Mouse (Mus musculus) adipose tissue, adult 10 weeks (tissue): Measurements from ENCODE around the gene Tlr4. TPM values are rescaled to one million over a fixed set of nuclear protein-coding genes. Genes with fewer than 3 reads are reported as not detected.

Experiments
- polyA plus RNA-seq: library from polyadenylated mRNA; stranded (reverse); fragments of 350-450 nt; fragmentation: Illumina TruSeq; extraction: RNeasy Lipid Tissue Mini Kit (QIAGEN cat#74804); gene quantifications from one replicate; pipeline ENCODE4 v1.2.3, GENCODE M21; 2014; ENCODE audit warnings: low read depth, low replicate concordance

Tlr4 gene
- 6.8 TPM for polyA plus RNA-seq

DNA sequence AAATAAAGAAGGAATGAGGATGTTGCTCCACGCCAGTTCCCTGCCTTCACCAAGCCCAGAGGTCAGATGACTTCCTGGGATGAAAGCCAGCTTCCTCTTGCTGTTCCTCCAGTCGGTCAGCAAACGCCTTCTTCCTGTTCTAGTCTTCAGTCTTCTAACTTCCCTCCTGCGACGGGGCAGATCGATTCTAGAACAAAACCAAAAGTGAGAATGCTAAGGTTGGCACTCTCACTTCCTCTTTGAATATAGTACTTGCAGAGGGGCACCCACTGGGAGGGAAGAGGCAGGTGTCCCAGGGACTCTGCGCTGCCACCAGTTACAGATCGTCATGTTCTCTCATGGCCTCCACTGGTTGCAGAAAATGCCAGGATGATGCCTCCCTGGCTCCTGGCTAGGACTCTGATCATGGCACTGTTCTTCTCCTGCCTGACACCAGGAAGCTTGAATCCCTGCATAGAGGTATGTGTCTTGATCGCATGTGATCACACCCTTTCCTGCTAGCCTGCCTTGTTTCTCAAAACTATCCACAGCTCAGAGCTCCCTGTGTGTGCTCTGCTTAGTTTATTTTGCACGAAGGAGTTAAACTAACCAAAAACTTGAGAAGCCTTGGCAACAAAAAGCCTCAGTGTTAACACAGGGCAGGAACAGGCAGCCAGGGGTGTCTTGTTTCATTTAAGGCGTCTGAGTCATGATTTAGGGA, at the start of gene Tlr4:
Tlr4 (plus strand) TSS at position 122 of the 700 bp plus-strand sequence.

